Mouse (Mus musculus) lung, adult 2 months (tissue): ENCODE results near the gene Aldh3a2.

ENCODE experiments used
- CTCF ChIP-seq: fragments of 200-500 bp; IDR thresholded peaks from 2 replicates; pipeline ENCODE4 v1.5.1; 2011; ENCODE audit warnings: mild to moderate bottlenecking, low read length, control low read depth; ENCODE audit not compliant: insufficient read depth
- POLR2A ChIP-seq: fragments of 200-500 bp; IDR thresholded peaks from 2 replicates; pipeline ENCODE4 v1.6.1; 2011; ENCODE audit warnings: low read depth, mild to moderate bottlenecking, control low read depth, low read length, borderline replicate concordance; ENCODE audit errors: extremely low read depth

GRCm38 (mm10) chr11:61227816-61228215 lies 39.4 kb downstream of the Aldh3a2 start:
- TF ChIP-seq CTCF (no peak), POLR2A (no peak)
